Mouse (Mus musculus) G1E (cell line): ENCODE results near the gene Mapt.

ENCODE experiments used
- CTCF ChIP-seq: IDR thresholded peaks from 2 replicates; pipeline ENCODE4 v1.5.1; 2012; ENCODE audit warnings: low read depth, low read length, inconsistent platforms, mixed read lengths
- GATA1 ChIP-seq: IDR thresholded peaks from 2 replicates; pipeline ENCODE4 v1.6.1; 2012; ENCODE audit warnings: borderline replicate concordance, low read length, inconsistent platforms, mixed read lengths
- GATA2 ChIP-seq: IDR thresholded peaks from 2 replicates; pipeline ENCODE4 v1.6.1; 2012; ENCODE audit warnings: low read depth, low read length, inconsistent platforms, borderline replicate concordance
- POLR2AphosphoS5 ChIP-seq: IDR thresholded peaks from 2 replicates; pipeline ENCODE4 v1.6.1; 2012; ENCODE audit warnings: low read depth, low read length, inconsistent platforms; ENCODE audit not compliant: insufficient replicate concordance
- TAL1 ChIP-seq: conservative IDR thresholded peaks from 2 replicates; pipeline ENCODE4 v1.6.1; 2012; ENCODE audit warnings: low read depth, low read length, inconsistent platforms, mixed read lengths

DNA sequence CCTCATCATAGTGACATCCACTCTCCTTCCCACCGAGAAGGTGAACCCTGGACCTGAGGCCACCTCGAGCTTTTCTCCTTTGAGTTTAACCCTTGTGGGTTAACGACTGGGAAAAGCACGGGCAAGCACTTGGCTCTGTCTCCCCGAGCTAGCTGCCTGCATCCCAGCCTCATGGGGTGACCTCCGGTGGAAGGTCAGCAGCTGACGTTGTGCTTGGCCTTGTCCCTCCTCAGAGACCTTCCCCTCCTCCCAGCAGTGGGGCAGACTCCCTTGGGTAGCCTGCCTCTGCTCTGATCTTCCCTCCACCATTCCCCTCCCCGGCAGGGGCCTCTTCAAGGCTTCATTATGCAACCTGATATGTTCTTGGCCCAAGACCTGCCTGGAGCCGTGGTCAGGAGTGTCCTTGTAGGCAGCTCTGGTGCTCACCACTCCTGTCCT lies 38.2 kb downstream of the Mapt start:
- no peak for TF ChIP-seq GATA1
- TF ChIP-seq GATA2, result no peak
- no peak for TF ChIP-seq CTCF
- no peak for TF ChIP-seq POLR2AphosphoS5
- no peak for TF ChIP-seq TAL1
